Mouse (Mus musculus) C2C12 (cell line): Measurements from ENCODE around the gene Rab13.

Experiments
- CEBPB ChIP-seq: IDR thresholded peaks from one replicate; pipeline ENCODE4 v1.6.1; 2011; ENCODE audit warnings: low read depth, mild to moderate bottlenecking, control low read depth, moderate library complexity
- CTCF ChIP-seq: IDR thresholded peaks from one replicate; pipeline ENCODE4 v1.5.1; 2011; ENCODE audit not compliant: control insufficient read depth, insufficient read depth, insufficient read length

DNA sequence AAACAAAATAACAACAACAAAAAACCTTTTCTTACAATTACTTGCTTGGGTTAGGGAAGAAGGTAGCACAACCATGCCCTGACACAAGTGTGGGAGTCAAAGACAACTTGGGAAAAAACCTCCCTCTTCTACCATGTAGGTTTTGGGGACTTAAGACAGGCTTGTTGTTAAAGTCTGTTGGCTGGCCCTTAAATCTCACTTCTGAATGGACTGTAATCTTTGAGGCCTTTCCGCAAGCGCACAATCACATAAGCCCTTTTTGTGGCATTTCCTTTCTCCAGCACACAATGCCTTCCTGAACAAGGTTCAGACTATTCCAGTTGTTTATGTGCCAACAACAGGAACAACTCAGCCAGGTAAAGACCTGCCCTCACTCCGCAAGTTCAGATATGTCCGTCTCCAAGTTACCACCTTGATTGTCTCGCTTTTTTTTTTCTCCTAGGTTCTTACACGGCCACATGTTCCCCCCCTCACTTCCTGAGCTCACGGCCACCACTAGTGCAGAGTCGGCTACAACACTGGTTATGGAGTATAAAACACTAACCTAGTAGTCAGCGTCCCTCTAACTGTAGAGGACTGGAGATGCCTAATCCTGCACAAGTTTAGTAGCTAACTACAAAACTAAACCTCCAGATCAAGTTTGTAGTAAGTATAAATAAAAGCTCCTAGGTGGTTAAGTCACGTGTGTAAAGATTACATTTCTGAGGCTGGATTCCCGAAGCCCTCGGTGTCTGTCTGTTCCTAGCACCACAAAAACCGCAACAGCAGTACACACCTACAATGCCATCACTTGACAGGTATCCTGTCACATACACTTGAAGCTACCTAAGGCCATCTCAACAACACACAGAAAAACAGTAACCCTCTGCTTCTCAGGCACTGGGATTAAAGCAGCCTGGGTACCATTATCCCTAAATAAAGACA lies 1.8 kb upstream of the Rab13 start:
- TF ChIP-seq CTCF: no peak
- no peak for TF ChIP-seq CEBPB
